Mouse (Mus musculus) heart, adult 2 months (tissue): ENCODE results near the gene Trmt2a.

Source experiments
- CTCF ChIP-seq: fragments of 200-600 bp; IDR thresholded peaks from 2 replicates; pipeline ENCODE4 v1.8.1; 2022; ENCODE audit warnings: antibody characterized with exemption, mild to moderate bottlenecking, moderate library complexity
- EP300 ChIP-seq: fragments of 200-500 bp; IDR thresholded peaks from 2 replicates; pipeline ENCODE4 v1.6.1; 2011; ENCODE audit warnings: low read depth, low read length, control low read depth; ENCODE audit not compliant: insufficient read depth
- POLR2A ChIP-seq: fragments of 200-500 bp; IDR thresholded peaks from 2 replicates; pipeline ENCODE4 v1.6.1; 2011; ENCODE audit warnings: mild to moderate bottlenecking, low read depth, low read length, control low read depth; ENCODE audit not compliant: insufficient read depth

GRCm38 (mm10) chr16:18203430-18204091 is 44.9 kb upstream of the Trmt2a start:
- no peak for TF ChIP-seq POLR2A
- TF ChIP-seq CTCF = no peak
- no peak for TF ChIP-seq EP300
